Mouse (Mus musculus): ENCODE data around the gene Gas2. TPM values are rescaled to one million over a fixed set of nuclear protein-coding genes. Genes with fewer than 3 reads are reported as not detected.
A peak's percentile ranks its signal among the peaks of the same experiment; 100 is the strongest.

Gas2 gene
- polyA plus RNA-seq, 1 experiment from 2014 or later: 12.3 TPM

DNA sequence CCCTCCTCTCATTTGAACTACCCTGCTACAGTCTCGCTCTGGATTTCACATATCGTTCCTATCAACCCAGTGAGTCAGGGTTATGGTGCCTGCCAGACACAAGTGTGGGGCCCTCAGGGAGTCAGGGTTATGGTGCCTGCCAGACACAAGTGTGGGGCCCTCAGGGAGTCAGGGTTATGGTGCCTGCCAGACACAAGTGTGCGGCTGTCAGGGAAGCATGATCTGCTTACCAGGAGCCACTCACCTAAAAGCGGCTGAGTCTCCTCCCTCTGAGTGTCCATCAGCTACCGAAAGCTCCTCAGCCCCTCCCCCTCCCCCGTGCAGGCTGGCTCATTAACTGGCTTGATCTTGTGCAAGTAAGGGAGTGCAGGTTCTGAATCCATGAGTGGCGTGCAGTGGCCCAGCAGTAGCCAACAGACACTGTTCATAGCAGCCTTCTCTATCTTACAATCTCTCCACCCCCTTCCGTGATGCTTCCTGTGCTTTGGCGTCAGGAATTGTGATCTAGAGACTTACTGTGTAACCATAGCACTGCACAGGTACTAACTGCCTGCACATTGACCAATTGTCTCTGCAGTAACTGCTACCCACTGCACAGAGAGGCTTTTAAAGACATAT lies 93.7 kb downstream of the Gas2 start:
- no peaks in the 10 kb centered on the region for H3K9me3 ChIP-seq (ENCODE audit: control insufficient read depth, low read length)
- peaks cover 6% of the 10 kb centered on the region; the same call in 1 of the 2 replicates for H3K4me1 ChIP-seq (ENCODE audit: control insufficient read depth, insufficient read depth, low read depth, low read length)
- 0 out of 2 replicates have a peak, but pooled peaks cover 2% of the 10 kb centered on the region for H3K36me3 ChIP-seq (ENCODE audit: control insufficient read depth, insufficient read depth, low read length)
- WGBS: 41% methylated on average over 9 of the region's 9 CpGs
- H3K4me2 ChIP-seq (ENCODE audit: low read length): no peak overlapping the region
- H3K9ac ChIP-seq (ENCODE audit: low read depth, low read length): no peak overlapping the region
- peak; percentile 64 for ATAC-seq
- H3K27ac ChIP-seq (ENCODE audit: low read depth, low read length): no peak overlapping the region
- no peaks in the 10 kb centered on the region for H3K27me3 ChIP-seq (replicated peaks; ENCODE audit: control insufficient read depth, insufficient read depth, low read length)
- H3K4me3 ChIP-seq (ENCODE audit: low read length): no peak overlapping the region

DNA sequence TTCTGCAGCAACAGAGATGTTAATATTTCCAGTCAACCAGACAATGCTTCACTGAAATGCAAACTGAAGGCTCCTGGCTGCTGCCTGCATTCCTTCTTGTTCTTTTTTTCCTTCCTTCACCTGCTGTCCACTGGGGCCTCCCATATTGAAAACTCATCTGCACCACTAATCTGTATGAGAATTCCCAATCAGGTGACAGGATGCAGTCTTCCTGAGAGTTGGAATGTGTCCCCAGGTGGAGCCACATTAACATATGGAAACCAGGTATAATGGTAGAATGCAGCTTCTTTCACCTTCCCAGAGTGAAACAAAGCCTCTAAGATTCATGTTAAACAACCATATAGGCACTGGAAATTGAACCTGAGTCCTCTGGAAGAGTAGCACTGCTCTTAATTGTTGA lies 96.0 kb downstream of the Gas2 start:
- H3K4me1 ChIP-seq (ENCODE audit: control insufficient read depth, insufficient read depth, low read depth, low read length): peaks cover 6% of the 10 kb centered on the region; the same call in 1 of the 2 replicates
- no peak overlapping the region for H3K4me2 ChIP-seq (ENCODE audit: low read length)
- no peak for ATAC-seq
- 0 out of 2 replicates have a peak, but pooled peaks cover 2% of the 10 kb centered on the region for H3K36me3 ChIP-seq (ENCODE audit: control insufficient read depth, insufficient read depth, low read length)
- no peaks in the 10 kb centered on the region for H3K9me3 ChIP-seq (ENCODE audit: control insufficient read depth, low read length)
- H3K4me3 ChIP-seq (ENCODE audit: low read length): no peak overlapping the region
- H3K9ac ChIP-seq (ENCODE audit: low read depth, low read length): no peak overlapping the region
- H3K27ac ChIP-seq (ENCODE audit: low read depth, low read length): no peak overlapping the region
- H3K27me3 ChIP-seq (replicated peaks; ENCODE audit: control insufficient read depth, insufficient read depth, low read length): no peaks in the 10 kb centered on the region

DNA sequence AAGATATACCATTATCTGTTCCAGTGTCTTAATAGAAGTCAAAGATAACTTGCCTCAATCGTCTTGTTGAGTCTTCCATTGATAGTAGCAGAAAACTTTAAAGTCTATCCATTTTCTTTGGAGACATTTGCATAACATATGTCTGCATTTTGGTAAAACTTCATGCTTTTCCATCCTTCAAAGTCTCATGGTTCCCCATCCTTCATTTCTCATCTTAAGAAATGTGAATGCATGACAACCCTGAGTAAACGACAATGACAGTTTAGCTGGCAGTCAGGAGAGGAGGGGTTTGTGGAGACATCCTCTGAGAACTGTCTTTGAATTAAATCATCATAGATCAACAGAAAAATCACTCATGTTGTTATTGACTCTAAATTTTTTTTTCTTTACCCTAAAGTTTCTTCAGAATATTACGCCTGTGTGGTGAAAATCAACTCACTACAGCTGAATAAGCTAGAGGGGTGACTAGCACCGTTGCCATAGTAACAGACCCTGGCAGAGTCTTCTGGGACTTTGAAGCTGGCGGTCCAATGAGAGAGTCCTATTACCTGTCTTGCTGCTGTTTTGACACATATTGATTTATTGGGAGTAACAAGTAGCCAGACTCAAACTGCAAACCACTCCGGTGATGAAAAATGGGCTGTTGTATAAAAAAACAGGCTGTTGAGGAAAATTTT lies 99.0 kb downstream of the Gas2 start:
- no peak overlapping the region for H3K4me3 ChIP-seq (ENCODE audit: low read length)
- H3K9me3 ChIP-seq (ENCODE audit: control insufficient read depth, low read length): no peaks in the 10 kb centered on the region
- H3K36me3 ChIP-seq (ENCODE audit: control insufficient read depth, insufficient read depth, low read length): no peaks in the 10 kb centered on the region
- H3K27ac ChIP-seq (ENCODE audit: low read depth, low read length): no peak overlapping the region
- peak; percentile 88 for ATAC-seq
- 43% methylated on average over 6 of the region's 6 CpGs for WGBS
- H3K9ac ChIP-seq (ENCODE audit: low read depth, low read length): no peak overlapping the region
- H3K4me1 ChIP-seq (ENCODE audit: control insufficient read depth, insufficient read depth, low read depth, low read length): peaks cover under 1% of the 10 kb centered on the region; the same call in 1 of the 2 replicates
- H3K4me2 ChIP-seq (ENCODE audit: low read length): no peak overlapping the region
- H3K27me3 ChIP-seq (replicated peaks; ENCODE audit: control insufficient read depth, insufficient read depth, low read length): no peaks in the 10 kb centered on the region

DNA sequence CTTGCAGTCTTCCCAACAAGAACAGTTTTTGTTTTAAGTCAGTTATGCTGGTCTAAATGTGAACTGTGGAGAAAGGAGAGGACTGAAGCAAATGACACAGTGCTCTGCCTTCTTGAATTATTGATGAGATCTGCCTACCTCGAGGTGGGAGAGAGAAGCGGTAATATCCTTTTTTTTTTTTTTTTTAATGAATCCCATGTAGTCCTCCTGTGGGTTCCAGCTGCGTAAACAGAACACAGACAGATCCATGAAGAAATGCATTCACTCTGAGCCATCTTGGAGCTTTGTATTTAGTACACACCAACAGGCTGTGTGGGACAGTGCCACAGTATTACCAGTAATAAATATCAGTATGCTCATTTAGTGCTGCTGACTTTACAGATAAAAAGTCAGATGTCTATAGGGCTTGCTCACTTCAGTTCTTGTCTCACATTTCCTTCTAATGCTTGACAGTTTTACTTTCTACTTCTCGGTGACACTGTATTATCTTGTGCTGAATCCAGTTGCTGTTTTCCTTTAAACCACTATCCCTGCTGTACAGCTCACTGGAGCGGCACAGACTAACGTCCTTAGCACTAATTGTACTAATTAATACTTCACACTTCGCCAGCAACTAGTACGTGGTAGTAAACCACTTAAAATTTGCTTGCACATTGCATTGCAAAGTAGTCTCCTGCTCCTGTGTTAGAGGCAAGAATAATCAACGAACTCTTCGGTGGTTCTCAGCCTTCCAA lies 100.6 kb downstream of the Gas2 start:
- 47% methylated on average over 10 of the region's 10 CpGs for WGBS
- H3K27me3 ChIP-seq (replicated peaks; ENCODE audit: control insufficient read depth, insufficient read depth, low read length): no peaks in the 10 kb centered on the region
- no peak overlapping the region for H3K27ac ChIP-seq (ENCODE audit: low read depth, low read length)

DNA sequence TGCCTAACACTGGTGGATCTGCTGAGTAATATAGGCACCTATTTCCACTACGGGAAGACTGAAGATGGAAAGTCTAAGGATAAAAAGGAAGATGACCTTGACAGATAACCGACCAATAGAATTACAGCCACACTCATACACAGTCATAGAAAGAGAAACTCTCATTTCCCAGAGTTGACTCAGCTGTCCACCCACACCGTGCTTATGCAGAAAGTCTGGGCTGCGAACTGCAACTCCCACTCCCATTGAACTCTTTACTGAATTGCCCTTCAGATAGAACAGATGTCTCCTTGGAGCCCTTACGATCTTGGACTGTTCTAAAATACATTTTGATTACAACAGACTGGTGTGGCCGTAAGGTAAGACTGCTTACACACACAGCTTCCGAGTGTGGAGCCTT lies 102.9 kb downstream of the Gas2 start:
- 90% methylated on average over 7 of the region's 7 CpGs for WGBS
- H3K4me2 ChIP-seq (ENCODE audit: low read length): no peak overlapping the region
- H3K27ac ChIP-seq (ENCODE audit: low read depth, low read length): no peak overlapping the region
- ATAC-seq: no peak
- no peak overlapping the region for H3K4me3 ChIP-seq (ENCODE audit: low read length)
- H3K27me3 ChIP-seq (replicated peaks; ENCODE audit: control insufficient read depth, insufficient read depth, low read length): no peaks in the 10 kb centered on the region
- no peak overlapping the region for H3K9ac ChIP-seq (ENCODE audit: low read depth, low read length)
- H3K36me3 ChIP-seq (ENCODE audit: control insufficient read depth, insufficient read depth, low read length): no peaks in the 10 kb centered on the region
- no peaks in the 10 kb centered on the region for H3K4me1 ChIP-seq (ENCODE audit: control insufficient read depth, insufficient read depth, low read depth, low read length)
- no peaks in the 10 kb centered on the region for H3K9me3 ChIP-seq (ENCODE audit: control insufficient read depth, low read length)

More for the DNA sequence above, 100.6 kb downstream of the Gas2 start:
- no peaks in the 10 kb centered on the region for H3K4me1 ChIP-seq (ENCODE audit: control insufficient read depth, insufficient read depth, low read depth, low read length)
- no peak overlapping the region for H3K9ac ChIP-seq (ENCODE audit: low read depth, low read length)
- no peaks in the 10 kb centered on the region for H3K36me3 ChIP-seq (ENCODE audit: control insufficient read depth, insufficient read depth, low read length)
- no peak overlapping the region for H3K4me2 ChIP-seq (ENCODE audit: low read length)
- H3K9me3 ChIP-seq (ENCODE audit: control insufficient read depth, low read length): no peaks in the 10 kb centered on the region
- no peak overlapping the region for H3K4me3 ChIP-seq (ENCODE audit: low read length)
- ATAC-seq: peak; percentile 57

DNA sequence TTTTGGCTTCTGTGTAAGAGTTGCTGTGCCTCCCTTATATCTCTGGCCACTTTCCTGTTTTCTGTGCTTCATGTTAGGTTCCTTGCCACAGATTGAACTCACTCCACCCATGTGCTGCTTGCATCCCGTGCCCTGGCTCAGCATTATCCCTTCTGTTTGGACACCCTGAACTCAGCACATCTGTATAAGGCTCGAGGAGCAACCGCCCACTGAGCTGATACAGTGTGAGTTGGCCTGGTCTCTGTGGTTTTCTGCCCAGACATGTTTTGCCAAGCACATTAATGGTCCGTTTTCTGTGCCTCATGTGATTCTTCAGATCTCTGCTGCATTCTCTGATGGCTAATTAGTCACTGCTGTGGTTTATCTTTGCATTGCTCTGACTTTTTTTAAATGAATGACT lies 105.8 kb downstream of the Gas2 start:
- ATAC-seq: no peak
- Histone ChIP-seq H3K4me1 (ENCODE audit: control insufficient read depth, insufficient read depth, low read depth, low read length) (no peaks in the 10 kb centered on the region), H3K36me3 (ENCODE audit: control insufficient read depth, insufficient read depth, low read length) (no peaks in the 10 kb centered on the region), H3K9ac (ENCODE audit: low read depth, low read length) (no peak overlapping the region), H3K4me2 (ENCODE audit: low read length) (no peak overlapping the region), H3K4me3 (ENCODE audit: low read length) (no peak overlapping the region), H3K27ac (ENCODE audit: low read depth, low read length) (no peak overlapping the region), H3K27me3 (replicated peaks; ENCODE audit: control insufficient read depth, insufficient read depth, low read length) (no peaks in the 10 kb centered on the region), H3K9me3 (ENCODE audit: control insufficient read depth, low read length) (no peaks in the 10 kb centered on the region)
- WGBS: 76% methylated on average over 4 of the region's 4 CpGs

DNA sequence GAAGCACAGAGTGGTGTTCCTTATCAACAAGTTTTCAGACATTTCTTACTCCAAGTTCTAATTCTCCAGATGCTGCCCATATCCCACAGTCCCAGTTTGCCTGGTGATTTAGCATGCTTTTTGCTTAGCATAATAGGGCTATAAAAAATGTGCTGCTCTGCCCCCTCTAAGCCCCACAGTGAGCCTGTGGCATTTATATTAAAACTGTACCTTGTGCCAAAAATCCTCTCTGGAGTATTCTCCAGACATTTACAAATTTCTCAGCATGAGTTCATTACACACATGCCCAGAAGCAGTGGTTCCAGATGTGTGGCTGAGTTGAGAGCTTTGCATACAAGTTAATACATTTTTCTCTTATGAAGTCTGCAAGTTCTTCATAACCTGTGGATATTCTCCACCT lies 107.6 kb downstream of the Gas2 start:
- Histone ChIP-seq H3K4me1 (ENCODE audit: control insufficient read depth, insufficient read depth, low read depth, low read length) (no peaks in the 10 kb centered on the region), H3K9me3 (ENCODE audit: control insufficient read depth, low read length) (no peaks in the 10 kb centered on the region), H3K27ac (ENCODE audit: low read depth, low read length) (no peak overlapping the region), H3K4me3 (ENCODE audit: low read length) (no peak overlapping the region), H3K27me3 (replicated peaks; ENCODE audit: control insufficient read depth, insufficient read depth, low read length) (no peaks in the 10 kb centered on the region), H3K9ac (ENCODE audit: low read depth, low read length) (no peak overlapping the region), H3K4me2 (ENCODE audit: low read length) (no peak overlapping the region), H3K36me3 (ENCODE audit: control insufficient read depth, insufficient read depth, low read length) (no peaks in the 10 kb centered on the region)
- ATAC-seq: no peak

DNA sequence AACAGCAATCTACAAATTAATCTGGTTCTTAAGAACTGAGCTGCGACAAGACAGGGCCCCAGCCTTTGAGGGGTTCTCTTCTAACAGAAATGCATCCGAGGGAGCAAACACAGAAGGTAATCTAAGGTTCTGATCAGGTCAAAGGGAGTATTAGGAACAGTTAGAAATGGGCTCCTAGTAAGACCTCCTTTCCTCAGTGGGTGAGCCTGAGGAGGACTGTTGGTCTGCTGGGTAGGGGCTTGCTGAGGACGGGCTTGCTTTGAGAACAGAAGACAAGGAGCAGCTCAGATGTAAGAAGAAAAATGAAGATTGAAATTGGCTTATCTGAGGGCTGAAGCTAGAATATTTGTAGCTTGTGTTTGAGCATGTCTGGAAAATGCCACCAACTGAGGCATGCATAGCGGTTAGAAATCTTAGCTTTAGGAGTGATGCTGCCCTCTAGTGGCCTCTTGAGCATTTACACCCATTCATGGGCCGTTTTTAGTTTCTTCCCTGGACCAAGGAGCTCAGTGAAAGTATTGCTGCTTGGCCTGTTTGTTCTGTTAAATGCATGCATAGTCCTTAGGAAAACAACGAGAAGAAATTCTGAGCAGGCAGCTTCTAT lies 110.5 kb downstream of the Gas2 start:
- 35% methylated on average over 6 of the region's 6 CpGs for WGBS
- no peaks in the 10 kb centered on the region for H3K27me3 ChIP-seq (replicated peaks; ENCODE audit: control insufficient read depth, insufficient read depth, low read length)
- H3K27ac ChIP-seq (ENCODE audit: low read depth, low read length): no peak overlapping the region
- H3K9me3 ChIP-seq (ENCODE audit: control insufficient read depth, low read length): no peaks in the 10 kb centered on the region
- no peak overlapping the region for H3K4me3 ChIP-seq (ENCODE audit: low read length)
- H3K9ac ChIP-seq (ENCODE audit: low read depth, low read length): no peak overlapping the region
- H3K36me3 ChIP-seq (ENCODE audit: control insufficient read depth, insufficient read depth, low read length): no peaks in the 10 kb centered on the region
- peak; percentile 79 for ATAC-seq
- no peaks in the 10 kb centered on the region for H3K4me1 ChIP-seq (ENCODE audit: control insufficient read depth, insufficient read depth, low read depth, low read length)
- no peak overlapping the region for H3K4me2 ChIP-seq (ENCODE audit: low read length)

DNA sequence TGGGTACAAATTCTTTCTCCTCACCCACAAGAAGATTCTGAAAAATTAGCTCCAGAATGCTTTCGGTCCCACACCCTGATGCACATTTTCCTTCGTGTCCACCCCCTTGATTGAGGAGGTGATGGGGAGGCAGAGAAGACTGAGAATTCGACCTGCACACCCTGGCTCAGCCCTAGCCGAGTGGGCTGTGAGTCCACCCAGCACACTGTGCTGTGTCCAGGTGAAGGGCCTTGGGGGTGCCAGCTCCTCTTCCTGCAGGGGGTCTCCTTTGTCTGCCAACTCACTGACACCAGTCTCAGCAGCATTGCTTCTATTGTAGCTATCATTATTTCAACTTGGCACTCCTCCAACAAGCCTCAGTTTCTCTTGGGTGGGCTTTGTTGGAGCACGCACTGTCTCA lies 111.3 kb downstream of the Gas2 start:
- H3K9me3 ChIP-seq (ENCODE audit: control insufficient read depth, low read length): no peaks in the 10 kb centered on the region
- WGBS: 63% methylated on average over 5 of the region's 5 CpGs
- H3K4me1 ChIP-seq (ENCODE audit: control insufficient read depth, insufficient read depth, low read depth, low read length): no peaks in the 10 kb centered on the region
- H3K36me3 ChIP-seq (ENCODE audit: control insufficient read depth, insufficient read depth, low read length): no peaks in the 10 kb centered on the region
- H3K4me3 ChIP-seq (ENCODE audit: low read length): no peak overlapping the region
- 0 out of 2 replicates have a peak, but pooled peaks have one; percentile 47 for ATAC-seq
- no peaks in the 10 kb centered on the region for H3K27me3 ChIP-seq (replicated peaks; ENCODE audit: control insufficient read depth, insufficient read depth, low read length)
- H3K9ac ChIP-seq (ENCODE audit: low read depth, low read length): no peak overlapping the region
- no peak overlapping the region for H3K27ac ChIP-seq (ENCODE audit: low read depth, low read length)
- no peak overlapping the region for H3K4me2 ChIP-seq (ENCODE audit: low read length)

Data from hindbrain, embryonic 16.5 days (tissue).